Mouse (Mus musculus) T-helper 2 cell (primary cell): ENCODE data around the gene Tpk1.

ENCODE experiments used
- in situ Hi-C: fragments of 300-600 bp; cut with MboI, MseI; formaldehyde crosslinking; loops from one replicate; pipeline ENCODE4 v1.15.1; 2025; ENCODE audit warnings: high pct_unique_total_duplicates

Tpk1 gene

GRCm38 (mm10) chr6:43665677-43666546, at the start of gene Tpk1:
Gene Tpk1 (minus strand): TSS chr6:43666278.
- in situ Hi-C loops = loop anchor here (25.0 kb wide), 1 partner anchor 1279 kb away; no protein-coding TSS in a partner anchor

- in situ Hi-C loops = no loop called here
Measured at GRCm38 (mm10) chr6:43702810-43703614, 36.9 kb upstream of the Tpk1 start.

DNA sequence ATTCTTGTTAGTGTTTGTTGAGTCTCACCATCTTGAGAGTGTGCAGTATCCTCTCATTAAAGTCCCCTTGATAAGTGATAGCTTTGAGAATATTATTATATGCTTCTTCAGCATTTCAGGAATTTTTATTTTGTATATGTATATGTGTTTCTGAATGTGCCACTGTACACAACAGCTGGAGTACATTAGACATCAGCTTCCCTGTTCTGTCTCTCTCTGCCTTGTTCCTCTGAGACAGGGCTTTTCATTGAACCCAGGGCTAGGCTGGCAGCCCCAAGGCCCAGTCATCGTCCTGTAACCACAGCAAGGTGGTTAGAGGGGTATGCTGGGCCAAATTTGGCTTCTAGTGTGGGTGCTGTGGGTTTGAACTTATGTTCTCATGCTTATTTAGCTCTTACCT, 25.8 kb upstream of the Tpk1 start:
- in situ Hi-C loops = no loop called here

GRCm38 (mm10) chr6:43685985-43686384, 19.9 kb upstream of the Tpk1 start:
- in situ Hi-C loops = no loop called here

DNA sequence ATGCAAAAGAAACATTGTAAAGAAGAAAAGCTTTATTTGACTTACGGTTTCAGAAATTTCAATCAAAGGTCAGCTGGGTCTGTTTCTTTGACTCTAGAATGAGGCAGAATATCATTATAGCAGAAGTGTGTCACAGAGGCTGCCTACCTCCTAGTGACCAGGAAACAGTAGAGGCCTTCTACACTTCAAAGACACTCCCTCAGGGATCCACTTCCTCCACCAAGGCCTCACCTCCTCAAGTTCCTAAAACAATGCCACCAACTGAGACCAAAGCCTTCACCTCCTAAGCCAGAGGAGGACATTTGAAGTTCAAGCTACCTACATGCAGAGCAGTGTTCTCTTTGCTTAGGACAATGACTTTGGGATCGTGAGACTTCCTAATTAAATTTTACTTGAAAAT, 16.5 kb upstream of the Tpk1 start:
- in situ Hi-C loops = no loop called here

DNA sequence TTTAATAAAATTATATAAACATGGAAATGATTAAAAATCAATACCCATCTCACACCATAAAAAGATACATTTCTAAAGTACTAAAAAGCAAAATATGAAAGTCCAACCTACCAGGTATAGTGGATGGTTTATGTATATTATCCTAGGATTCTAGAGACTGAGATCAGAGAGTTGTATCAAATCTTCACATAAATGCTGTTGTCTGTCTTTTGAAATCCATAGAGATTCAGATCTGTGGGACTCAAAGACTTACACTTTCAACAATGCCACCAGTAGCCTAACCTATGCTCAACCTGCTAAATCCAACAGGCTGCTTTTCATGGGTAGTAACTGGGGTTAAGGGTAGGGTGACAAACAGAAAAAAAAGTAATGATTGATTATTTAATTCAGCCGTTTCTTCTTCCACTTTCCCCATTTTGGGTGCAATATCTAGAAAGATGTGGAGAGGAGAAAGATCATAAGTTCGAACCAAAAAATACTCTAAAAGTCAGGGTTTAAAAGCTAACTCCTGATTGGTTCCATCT, 12.7 kb upstream of the Tpk1 start:
- in situ Hi-C loops = no loop called here

GRCm38 (mm10) chr6:43677566-43677965, 11.5 kb upstream of the Tpk1 start:
- in situ Hi-C loops = no loop called here

DNA sequence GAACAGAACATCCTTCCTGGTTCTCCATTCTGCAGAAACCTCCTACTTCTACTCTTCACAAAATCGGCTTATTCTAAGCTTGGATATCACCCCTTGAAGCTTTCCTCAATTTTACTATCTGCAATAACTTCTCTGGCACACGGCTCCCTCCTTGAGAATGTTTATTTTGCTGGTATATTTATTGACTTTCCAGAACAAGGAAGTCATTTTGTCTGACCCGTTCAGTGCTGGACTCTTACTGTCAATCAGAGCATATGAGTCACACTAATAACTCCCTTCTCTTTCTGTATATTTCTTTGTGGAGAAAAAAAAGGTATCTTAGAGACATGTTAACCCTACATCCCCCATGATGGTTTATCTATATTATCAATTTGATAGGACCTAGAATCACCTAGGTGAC, 10.1 kb upstream of the Tpk1 start:
- in situ Hi-C loops = no loop called here

DNA sequence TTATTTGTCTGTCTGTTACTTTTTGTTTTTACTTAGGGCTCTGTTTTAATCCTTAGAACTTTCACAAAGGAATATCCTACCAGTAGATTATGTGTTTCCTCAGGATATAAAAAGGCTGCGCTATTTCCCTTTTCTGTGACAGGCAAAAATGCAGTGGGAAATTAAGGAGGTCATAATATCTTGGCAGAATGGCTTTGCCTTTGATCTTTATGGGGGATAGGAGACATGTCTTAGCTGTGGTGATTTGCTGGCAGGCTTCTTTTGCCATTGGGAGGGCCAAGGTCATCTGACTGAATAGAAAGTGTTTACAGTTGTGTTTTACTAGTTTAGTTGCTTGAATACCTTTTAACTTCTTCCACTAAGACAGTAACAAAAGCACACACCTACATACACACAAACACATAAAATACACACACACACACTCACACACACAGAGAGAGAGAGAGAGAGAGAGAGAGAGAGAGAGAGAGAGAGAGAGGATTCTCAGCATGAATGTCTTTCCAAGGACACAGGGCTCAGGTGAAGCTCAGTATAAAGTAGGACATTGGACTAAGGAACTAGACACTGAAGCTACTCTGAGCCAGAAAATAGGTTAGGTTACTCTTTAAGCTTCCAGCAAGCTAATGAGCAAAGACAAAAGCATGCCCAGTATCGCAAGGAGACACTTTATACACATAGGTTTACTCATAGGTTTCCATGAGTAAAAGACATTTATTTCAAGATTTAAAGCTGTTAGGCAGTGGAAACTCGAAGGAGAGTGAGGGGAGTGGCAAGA, 9.1 kb upstream of the Tpk1 start:
- in situ Hi-C loops = loop anchor here (25.0 kb wide), 1 partner anchor 1288 kb away; no protein-coding TSS in a partner anchor

DNA sequence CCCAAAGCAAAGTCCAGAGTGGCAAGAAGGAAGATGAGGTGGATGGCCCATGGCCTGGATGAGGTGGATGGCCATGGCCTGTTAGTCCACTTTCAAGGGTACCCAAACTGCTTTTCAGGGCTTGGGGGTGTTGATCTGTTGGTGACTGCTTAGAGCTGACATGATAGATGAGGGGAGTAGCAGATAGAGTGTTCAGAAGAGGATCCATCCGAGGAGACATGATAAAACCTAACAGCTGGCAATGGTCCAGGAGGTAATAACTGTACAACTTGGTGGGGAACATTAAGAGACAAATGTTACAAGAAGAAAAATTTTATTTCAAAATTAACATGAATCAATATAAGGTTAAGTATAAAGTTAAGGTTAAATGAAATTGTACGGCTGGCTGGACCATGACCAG, 4.9 kb upstream of the Tpk1 start:
- in situ Hi-C loops = loop anchor here (25.0 kb wide), 1 partner anchor 1284 kb away; no protein-coding TSS in a partner anchor

- in situ Hi-C loops = loop anchor here (25.0 kb wide), 1 partner anchor 1280 kb away; no protein-coding TSS in a partner anchor
Measured at GRCm38 (mm10) chr6:43667681-43668080, 1.6 kb upstream of the Tpk1 start.

DNA sequence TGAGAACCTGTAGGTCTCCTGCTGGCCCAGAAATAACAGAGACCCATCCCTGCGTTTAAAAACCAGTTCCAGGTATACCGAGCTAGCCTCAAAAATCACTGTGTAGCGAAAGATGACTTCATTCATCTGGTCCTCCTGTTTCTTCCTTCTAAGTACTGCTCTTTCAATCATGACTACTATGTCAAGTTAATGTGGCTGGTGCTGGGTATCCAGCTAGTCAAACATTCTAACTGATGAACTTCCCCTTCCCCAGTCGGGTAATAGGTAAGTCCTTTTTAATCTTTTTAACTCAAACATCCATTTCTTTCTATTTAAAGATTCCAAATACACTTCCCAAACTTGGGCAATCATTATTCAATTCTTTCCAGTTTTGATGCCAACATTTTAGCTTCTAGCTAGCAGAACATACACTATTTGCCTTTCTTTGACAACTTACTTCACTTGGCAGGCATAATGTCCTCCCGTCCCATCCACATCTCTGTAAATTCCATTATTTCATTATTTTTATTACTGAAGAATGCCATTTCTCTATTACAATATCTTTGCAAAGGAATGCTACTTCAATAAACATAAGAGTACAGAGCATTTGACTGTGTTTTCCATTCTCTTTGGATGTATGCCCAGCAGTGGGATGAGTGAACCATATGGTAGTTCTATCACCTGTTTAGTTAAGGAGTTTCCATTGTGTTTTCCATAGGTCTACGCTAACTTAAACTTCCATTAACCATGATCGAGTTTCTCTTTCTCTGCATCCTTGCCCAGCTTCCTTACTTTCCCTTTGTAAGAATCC, 728 bp upstream of the Tpk1 start:
- in situ Hi-C loops = loop anchor here (25.0 kb wide), 1 partner anchor 1280 kb away; no protein-coding TSS in a partner anchor

GRCm38 (mm10) chr6:43661822-43662221, 4.3 kb downstream of the Tpk1 start:
- in situ Hi-C loops = loop anchor here (5.0 to 25.0 kb wide), 2 partner anchors 405 to 1275 kb away; no protein-coding TSS in a partner anchor

DNA sequence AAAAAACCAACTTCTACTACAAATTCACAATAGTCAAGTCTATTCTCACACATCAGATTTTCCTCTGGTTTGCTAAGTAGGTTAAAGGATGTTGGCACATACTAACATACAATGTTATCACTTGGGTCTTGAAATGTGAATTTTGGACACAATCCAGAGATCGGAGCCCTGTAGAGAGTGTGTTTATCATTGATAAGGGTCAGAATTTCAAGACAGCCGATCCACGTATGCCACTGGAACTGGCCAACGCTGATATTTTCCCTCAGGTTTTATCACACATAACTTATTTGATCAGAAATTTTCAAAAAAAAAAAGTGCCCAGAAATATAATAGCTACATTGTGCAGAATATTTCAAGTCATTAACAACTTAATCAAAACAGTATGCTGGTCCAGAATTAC, 7.8 kb downstream of the Tpk1 start:
- in situ Hi-C loops = loop anchor here (25.0 kb wide), 1 partner anchor 1271 kb away; no protein-coding TSS in a partner anchor

- in situ Hi-C loops = loop anchor here (25.0 kb wide), 1 partner anchor 1271 kb away; no protein-coding TSS in a partner anchor
Measured at GRCm38 (mm10) chr6:43657845-43658244, 8.2 kb downstream of the Tpk1 start.

DNA sequence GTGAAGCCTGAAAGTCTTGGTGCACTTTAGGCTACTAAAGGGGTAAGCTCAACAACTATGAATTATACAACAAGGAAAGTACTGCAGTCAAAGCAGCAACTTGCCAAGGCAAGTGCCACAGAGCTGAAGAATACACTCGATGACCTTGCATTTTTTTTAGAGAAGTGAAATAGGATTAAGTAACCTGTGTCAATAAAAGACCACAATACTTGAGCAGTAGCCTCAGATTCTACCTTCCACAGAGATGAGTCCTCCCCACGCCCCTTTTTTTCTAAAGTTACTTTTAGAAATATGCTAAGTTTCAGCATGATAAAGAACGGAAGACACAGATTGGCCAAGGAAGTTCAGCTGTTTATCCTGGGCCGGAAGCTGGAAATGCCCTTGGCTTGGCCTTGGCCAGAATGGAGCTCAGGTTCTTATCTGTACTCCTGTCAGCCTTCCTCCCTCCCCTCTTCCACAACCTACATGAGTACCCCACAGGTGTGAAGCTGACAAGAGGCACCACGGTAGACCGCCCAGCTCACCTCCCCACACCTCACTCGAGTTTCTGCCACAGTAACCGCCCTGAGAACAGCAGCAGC, 11.1 kb downstream of the Tpk1 start:
- in situ Hi-C loops = loop anchor here (5.0 to 25.0 kb wide), 2 partner anchors 43 to 1268 kb away; no protein-coding TSS in a partner anchor

- in situ Hi-C loops = no loop called here
Measured at GRCm38 (mm10) chr6:43649516-43649915, 16.6 kb downstream of the Tpk1 start.

- in situ Hi-C loops = no loop called here
Measured at GRCm38 (mm10) chr6:43645674-43646073, 20.4 kb downstream of the Tpk1 start.

- in situ Hi-C loops = no loop called here
Measured at GRCm38 (mm10) chr6:43645105-43645504, 21.0 kb downstream of the Tpk1 start.

GRCm38 (mm10) chr6:43643718-43644117, 22.4 kb downstream of the Tpk1 start:
- in situ Hi-C loops = no loop called here
